Comparison of ENCODE assay signal across 22 mouse cellular contexts in the genomic region with DNA sequence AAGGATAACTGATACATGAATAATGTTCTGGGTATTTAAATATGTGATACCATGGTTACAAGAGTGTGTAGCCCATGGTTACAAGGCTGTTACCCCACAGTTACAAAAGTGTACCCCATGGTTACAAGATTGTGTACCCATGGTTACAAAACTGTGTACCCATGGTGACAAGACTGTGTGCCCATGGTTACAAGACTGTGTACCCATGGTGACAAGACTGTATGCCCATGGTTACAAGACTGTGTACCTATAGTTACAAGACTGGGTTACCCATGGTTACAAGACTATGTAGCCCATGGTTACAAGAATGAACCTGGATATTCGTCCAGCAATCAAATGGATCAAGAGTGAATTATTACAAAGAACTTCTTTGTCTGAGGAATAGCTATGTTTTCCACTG.
"Had no signal": no experiment of that assay in that cellular context is flagged by ENCODE, and none has a peak within 500 bp of the region (broad histone marks: within the 10 kb centered on the region; RNA-seq: fewer than 3 reads in every experiment).

No protein-coding gene starts in this region.

- H3K4me2 ChIP-seq: limb, embryonic 13.5 days; liver, embryonic 12.5 days; liver, embryonic 15.5 days; lung, embryonic 15.5 days; neural tube, embryonic 13.5 days had no signal

- H3K36me3 ChIP-seq: limb, embryonic 10.5 days; limb, embryonic 13.5 days; liver, embryonic 12.5 days; liver, embryonic 15.5 days; lung, embryonic 15.5 days; neural tube, embryonic 13.5 days had no signal

- H3K4me3 ChIP-seq: layer of hippocampus, adult 2 months; limb, embryonic 10.5 days; limb, embryonic 13.5 days; liver, embryonic 12.5 days; liver, embryonic 15.5 days; lung, embryonic 15.5 days; myocyte; neural tube, embryonic 13.5 days had no signal

- H3K9me3 ChIP-seq: limb, embryonic 10.5 days; limb, embryonic 13.5 days; liver, embryonic 15.5 days; lung, embryonic 15.5 days; neural tube, embryonic 13.5 days had no signal

- ATAC-seq: liver, embryonic 12.5 days had no signal

- H3K27ac ChIP-seq: kidney, postnatal 0 days; layer of hippocampus, adult 2 months; limb, embryonic 10.5 days; limb, embryonic 13.5 days; liver, embryonic 12.5 days; liver, embryonic 15.5 days; lung, embryonic 15.5 days; macrophage; neural tube, embryonic 13.5 days; stomach, postnatal 0 days had no signal

- H3K9ac ChIP-seq: limb, embryonic 13.5 days; liver, embryonic 12.5 days; liver, embryonic 15.5 days; lung, embryonic 15.5 days; neural tube, embryonic 13.5 days had no signal

- H3K4me1 ChIP-seq: limb, embryonic 10.5 days; limb, embryonic 13.5 days; liver, embryonic 12.5 days; liver, embryonic 15.5 days; neural tube, embryonic 13.5 days had no signal

- H3K27me3 ChIP-seq: limb, embryonic 13.5 days; liver, embryonic 12.5 days; liver, embryonic 15.5 days; lung, embryonic 15.5 days; neural tube, embryonic 13.5 days had no signal

- DNase-seq: kidney, adult 2 months; kidney, postnatal 25 days; layer of hippocampus, adult 9-11 months; liver; lung, adult 18-20 months; right cerebral cortex, adult 18-20 months; right cerebral cortex, postnatal 14 days; right cerebral cortex, postnatal 4 days; thymus, adult 2 months; thymus, postnatal 14 days; thymus, postnatal 4 days had no signal
